Mouse (Mus musculus) midbrain, embryonic 12.5 days (tissue): ENCODE data around the gene Stox2. TPM values are rescaled to one million over a fixed set of nuclear protein-coding genes. Genes with fewer than 3 reads are reported as not detected.
"Not testable (repeated sequence)": the region's sequence is repeated elsewhere in the genome, so short reads cannot be mapped to it uniquely, and the experiment has no call there.

ENCODE experiments used
- ATAC-seq: fragments of 200-750 bp; cut with Nextera tagmentation; 2 replicates; pipeline ENCODE4 v1.8.0; 2017; ENCODE audit warnings: low read depth, moderate TSS enrichment, moderate library complexity; ENCODE audit not compliant: low FRiP score
- H3K27ac ChIP-seq: fragments of 300-500 bp; sonication (generic); replicated peaks from 2 replicates; pipeline ENCODE4 v1.5.1; 2016; ENCODE audit warnings: mild to moderate bottlenecking
- H3K27me3 ChIP-seq: fragments of 300-500 bp; sonication (generic); 2 replicates; pipeline ENCODE4 v1.6.1; 2016; ENCODE audit warnings: mild to moderate bottlenecking
- H3K36me3 ChIP-seq: fragments of 300-500 bp; sonication (generic); 2 replicates; pipeline ENCODE4 v1.6.1; 2016
- H3K4me1 ChIP-seq: fragments of 300-500 bp; sonication (generic); 2 replicates; pipeline ENCODE4 v1.6.1; 2016
- H3K4me2 ChIP-seq: fragments of 300-500 bp; sonication (generic); replicated peaks from 2 replicates; pipeline ENCODE4 v1.6.1; 2016; ENCODE audit warnings: mild to moderate bottlenecking, moderate library complexity
- H3K4me3 ChIP-seq: fragments of 300-500 bp; sonication (generic); 2 replicates; pipeline ENCODE4 v1.5.1; 2016; ENCODE audit warnings: mild to moderate bottlenecking
- H3K9ac ChIP-seq: fragments of 300-500 bp; sonication (generic); replicated peaks from 2 replicates; pipeline ENCODE4 v1.6.1; 2016; ENCODE audit warnings: mild to moderate bottlenecking, moderate library complexity
- H3K9me3 ChIP-seq: fragments of 300-500 bp; sonication (generic); 2 replicates; pipeline ENCODE4 v1.6.1; 2016; ENCODE audit warnings: mild to moderate bottlenecking
- WGBS: fragments of 180-500 bp; shearing (Covaris S2); methylation state at CpG from one replicate; pipeline ENCODE4 v1.1.7; 2016; 5-methylcytosine and 5-hydroxymethylcytosine counted together
- polyA plus RNA-seq: library from polyadenylated mRNA; unstranded; fragments of >200 nt; fragmentation: Nextera tagmentation; extraction: Ambion mirVana; gene quantifications from 2 replicates; pipeline ENCODE4 v1.2.1, GENCODE M21; 2016

Stox2 gene
- polyA plus RNA-seq, 1 experiment from 2014 or later, result 53.6 TPM

- H3K9me3 ChIP-seq, result no peaks in the 10 kb centered on the region
- H3K36me3 ChIP-seq, result no peaks in the 10 kb centered on the region
- 0 out of 2 replicates have a peak, but pooled peaks cover 3% of the 10 kb centered on the region for H3K4me1 ChIP-seq
- ATAC-seq, result no peak
- no peak overlapping the region for H3K4me3 ChIP-seq
- H3K27ac ChIP-seq, result no peak overlapping the region
- H3K27me3 ChIP-seq, result no peaks in the 10 kb centered on the region
- 75% methylated on average over 6 of the region's 6 CpGs for WGBS
- H3K4me2 ChIP-seq, result no peak overlapping the region
- no peak overlapping the region for H3K9ac ChIP-seq
Observed at GRCm38 (mm10) chr8:47437976-47438375, 8.2 kb downstream of the Stox2 start.

GRCm38 (mm10) chr8:47435861-47436260 is 10.3 kb downstream of the Stox2 start:
- no peaks in the 10 kb centered on the region for H3K36me3 ChIP-seq
- H3K4me1 ChIP-seq, result 0 out of 2 replicates have a peak, but pooled peaks cover 3% of the 10 kb centered on the region
- no peaks in the 10 kb centered on the region for H3K27me3 ChIP-seq
- no peaks in the 10 kb centered on the region for H3K9me3 ChIP-seq
- no peak overlapping the region for H3K27ac ChIP-seq
- ATAC-seq, result no peak
- no peak overlapping the region for H3K4me3 ChIP-seq
- H3K9ac ChIP-seq, result no peak overlapping the region
- WGBS, result 89% methylated on average over 2 of the region's 2 CpGs
- no peak overlapping the region for H3K4me2 ChIP-seq

DNA sequence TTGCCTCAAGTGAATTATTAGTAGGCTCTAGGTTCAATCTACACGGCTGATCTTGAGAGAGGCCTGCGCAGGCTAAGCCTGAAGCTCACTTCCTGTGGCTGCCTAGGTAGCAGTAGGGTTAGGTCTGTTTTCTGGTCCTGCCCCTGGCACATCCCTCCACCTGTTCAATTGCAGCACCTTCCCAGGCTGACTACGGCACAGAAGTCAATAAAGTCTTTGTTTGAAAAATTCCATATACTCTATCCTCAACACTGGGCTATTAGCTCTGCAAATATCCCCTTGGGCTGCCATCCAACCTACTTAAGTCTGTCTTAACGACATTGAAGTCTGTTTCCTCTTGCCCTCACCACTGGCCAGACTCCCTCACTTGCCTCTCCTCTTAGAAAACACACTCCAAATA is 10.8 kb downstream of the Stox2 start:
- H3K9me3 ChIP-seq, result no peaks in the 10 kb centered on the region
- H3K4me2 ChIP-seq, result no peak overlapping the region
- H3K4me1 ChIP-seq, result 0 out of 2 replicates have a peak, but pooled peaks cover 3% of the 10 kb centered on the region
- H3K27ac ChIP-seq, result no peak overlapping the region
- ATAC-seq, result no peak
- no peak overlapping the region for H3K4me3 ChIP-seq
- no peaks in the 10 kb centered on the region for H3K36me3 ChIP-seq
- WGBS, result 75% methylated on average over 4 of the region's 4 CpGs
- no peaks in the 10 kb centered on the region for H3K27me3 ChIP-seq
- no peak overlapping the region for H3K9ac ChIP-seq

DNA sequence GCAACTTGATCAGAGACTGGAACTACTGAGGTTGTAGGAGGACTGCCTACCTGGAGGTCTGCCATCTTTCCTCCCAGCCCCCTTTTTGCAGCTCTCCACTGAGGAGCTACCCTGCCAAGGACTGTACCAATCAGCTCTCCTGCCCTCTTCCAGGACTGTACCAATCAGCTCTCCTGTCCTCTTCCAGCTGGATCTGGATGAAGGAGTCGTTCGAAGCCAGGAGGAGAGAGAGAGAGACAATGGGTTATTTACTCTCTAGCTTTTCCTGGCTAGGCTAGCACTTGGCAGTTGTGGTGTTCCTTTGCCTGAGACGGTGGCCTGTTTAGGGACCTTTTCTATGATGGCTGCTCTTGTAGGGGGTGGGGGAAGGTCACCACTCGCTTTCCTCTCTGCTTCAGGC is 14.9 kb downstream of the Stox2 start:
- WGBS, result 78% methylated on average over 4 of the region's 4 CpGs
- H3K9me3 ChIP-seq, result no peaks in the 10 kb centered on the region
- no peaks in the 10 kb centered on the region for H3K27me3 ChIP-seq
- H3K4me2 ChIP-seq, result no peak overlapping the region
- ATAC-seq, result no peak
- no peak overlapping the region for H3K4me3 ChIP-seq
- H3K9ac ChIP-seq, result no peak overlapping the region
- H3K27ac ChIP-seq, result no peak overlapping the region
- no peaks in the 10 kb centered on the region for H3K4me1 ChIP-seq
- H3K36me3 ChIP-seq, result no peaks in the 10 kb centered on the region

- not testable (repeated sequence) for H3K36me3 ChIP-seq, H3K9me3 ChIP-seq, H3K9ac ChIP-seq, ATAC-seq, H3K27ac ChIP-seq
- Histone ChIP-seq H3K4me2 (peak overlapping the region; percentile 99), H3K27me3 (peaks cover 67% of the 10 kb centered on the region), H3K4me1 (peaks cover 21% of the 10 kb centered on the region), H3K4me3 (peak overlapping the region; percentile 63; the same call in 1 of the 2 replicates)
- 0% methylated on average over 8 of the region's 8 CpGs for WGBS
Observed at GRCm38 (mm10) chr8:47414258-47414525, 32.0 kb downstream of the Stox2 start.

GRCm38 (mm10) chr8:47413524-47414257 is 32.5 kb downstream of the Stox2 start:
- ATAC-seq, result peak; percentile 67
- H3K9ac ChIP-seq, result peak overlapping the region; percentile 41
- H3K27me3 ChIP-seq, result peaks cover 72% of the 10 kb centered on the region
- WGBS, result 1% methylated on average over 42 of the region's 46 CpGs
- H3K27ac ChIP-seq, result no peak overlapping the region
- H3K9me3 ChIP-seq, result no peaks in the 10 kb centered on the region
- no peaks in the 10 kb centered on the region for H3K36me3 ChIP-seq
- peaks cover 22% of the 10 kb centered on the region for H3K4me1 ChIP-seq
- peak overlapping the region; percentile 99 for H3K4me2 ChIP-seq
- H3K4me3 ChIP-seq, result peak overlapping the region; percentile 63

- Histone ChIP-seq H3K9me3 (no peaks in the 10 kb centered on the region), H3K4me1 (peaks cover 22% of the 10 kb centered on the region), H3K9ac (peak overlapping the region; percentile 41), H3K27me3 (peaks cover 79% of the 10 kb centered on the region), H3K4me3 (peak overlapping the region; percentile 63), H3K27ac (no peak overlapping the region), H3K4me2 (peak overlapping the region; percentile 99), H3K36me3 (no peaks in the 10 kb centered on the region)
- peak; percentile 65 for ATAC-seq
- WGBS, result under 1% methylated on average over 66 of the region's 81 CpGs
Observed at GRCm38 (mm10) chr8:47412696-47413523, 33.3 kb downstream of the Stox2 start.

DNA sequence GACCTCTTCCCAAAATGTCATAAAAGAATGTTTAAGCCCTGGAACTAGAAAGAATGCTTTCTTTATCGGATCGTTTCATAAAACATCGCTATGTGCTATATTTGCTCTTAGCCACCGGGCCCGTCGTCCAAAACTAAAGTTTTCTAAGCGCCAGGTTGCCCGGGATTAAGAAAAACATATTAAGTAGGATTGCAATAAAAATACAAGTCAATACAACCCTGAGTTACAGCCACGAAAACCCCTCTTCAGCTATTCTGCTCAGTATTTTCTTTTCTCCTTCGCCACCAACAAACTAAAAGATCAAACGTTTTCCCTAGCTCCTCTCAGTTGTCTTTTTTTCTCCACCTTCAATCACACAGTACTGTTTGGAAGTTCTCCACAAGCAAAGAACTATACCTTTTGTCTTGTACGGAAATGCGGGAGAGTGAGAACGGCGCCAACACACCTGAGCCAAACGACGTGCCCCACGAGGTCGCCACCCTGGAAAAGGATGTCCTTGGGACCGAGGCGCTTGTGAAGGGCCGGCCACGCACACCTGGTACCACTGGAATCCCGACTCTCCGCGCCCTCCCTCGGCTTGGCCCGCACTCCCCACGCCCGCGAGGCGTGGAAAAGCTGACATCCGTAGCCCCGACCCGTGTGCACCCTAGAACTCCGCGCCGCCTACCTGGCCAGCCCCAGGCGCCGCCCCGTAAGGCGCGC is 34.0 kb downstream of the Stox2 start:
- peak; percentile 6; the same call in 1 of the 2 replicates for ATAC-seq
- Histone ChIP-seq H3K27ac (no peak overlapping the region), H3K4me3 (peak overlapping the region; percentile 63), H3K9me3 (no peaks in the 10 kb centered on the region), H3K4me2 (peak overlapping the region; percentile 99), H3K27me3 (peaks cover 85% of the 10 kb centered on the region), H3K36me3 (no peaks in the 10 kb centered on the region), H3K9ac (no peak overlapping the region), H3K4me1 (peaks cover 22% of the 10 kb centered on the region)
- under 1% methylated on average over 43 of the region's 43 CpGs for WGBS

- WGBS, result 5% methylated on average over 12 of the region's 12 CpGs
- H3K4me2 ChIP-seq, result no peak overlapping the region
Observed at GRCm38 (mm10) chr8:47411321-47411720, 34.8 kb downstream of the Stox2 start.

DNA sequence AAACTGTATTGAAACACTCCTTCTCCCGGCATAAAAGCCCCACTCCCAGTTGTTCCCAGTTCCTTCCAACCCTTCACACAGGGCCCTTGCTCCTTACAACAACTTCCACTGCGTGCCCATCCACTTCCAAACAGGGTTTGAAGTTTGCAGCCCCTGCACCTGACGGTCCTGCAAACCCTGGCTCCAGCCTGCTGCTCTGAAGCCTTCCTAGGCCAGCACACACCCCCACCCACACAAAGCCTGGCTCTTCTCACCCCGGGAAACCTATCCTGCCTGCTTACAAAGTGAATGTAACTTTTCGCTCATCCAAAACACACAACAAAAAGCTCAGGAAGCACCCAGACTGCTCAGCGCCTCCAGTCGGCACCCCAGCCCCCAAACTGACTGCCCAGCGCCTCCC is 37.1 kb downstream of the Stox2 start:
- peaks cover 64% of the 10 kb centered on the region for H3K27me3 ChIP-seq
- 7% methylated on average over 8 of the region's 8 CpGs for WGBS
- H3K4me1 ChIP-seq, result peaks cover 22% of the 10 kb centered on the region
- H3K36me3 ChIP-seq, result no peaks in the 10 kb centered on the region
- no peak overlapping the region for H3K4me3 ChIP-seq
- ATAC-seq, result no peak
- H3K9ac ChIP-seq, result no peak overlapping the region
- H3K4me2 ChIP-seq, result no peak overlapping the region
- H3K9me3 ChIP-seq, result no peaks in the 10 kb centered on the region
- no peak overlapping the region for H3K27ac ChIP-seq

More at GRCm38 (mm10) chr8:47411321-47411720, 34.8 kb downstream of the Stox2 start:
- H3K36me3 ChIP-seq, result no peaks in the 10 kb centered on the region
- H3K27me3 ChIP-seq, result peaks cover 85% of the 10 kb centered on the region
- H3K4me3 ChIP-seq, result no peak overlapping the region
- peaks cover 22% of the 10 kb centered on the region for H3K4me1 ChIP-seq
- no peak for ATAC-seq
- no peaks in the 10 kb centered on the region for H3K9me3 ChIP-seq
- H3K27ac ChIP-seq, result no peak overlapping the region
- H3K9ac ChIP-seq, result no peak overlapping the region

DNA sequence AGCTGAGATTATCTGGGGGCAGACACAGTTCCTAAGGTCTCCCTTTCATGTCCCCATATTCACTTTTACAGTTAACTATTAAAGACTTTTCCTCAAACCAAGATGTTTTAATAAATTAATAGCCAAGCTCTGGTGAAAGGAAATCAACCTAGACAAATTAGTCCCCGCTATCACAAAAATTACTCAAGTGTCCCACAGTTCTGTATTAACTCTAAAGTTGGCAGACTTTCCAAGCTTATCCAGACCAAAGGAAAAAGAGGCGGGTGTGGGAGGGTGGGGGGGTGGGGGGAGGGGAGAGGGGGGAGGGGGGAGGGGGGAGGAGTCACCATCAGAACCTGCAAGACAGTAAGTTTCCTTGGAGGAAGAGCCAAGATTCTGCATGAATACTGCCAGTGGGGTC is 41.3 kb downstream of the Stox2 start:
- Histone ChIP-seq H3K27ac (no peak overlapping the region), H3K4me3 (no peak overlapping the region), H3K4me1 (peaks cover 2% of the 10 kb centered on the region; the same call in 1 of the 2 replicates), H3K36me3 (no peaks in the 10 kb centered on the region), H3K9ac (no peak overlapping the region), H3K4me2 (no peak overlapping the region), H3K27me3 (peaks cover 22% of the 10 kb centered on the region), H3K9me3 (no peaks in the 10 kb centered on the region)
- no peak for ATAC-seq
- 93% methylated on average over 1 of the region's 2 CpGs for WGBS

GRCm38 (mm10) chr8:47392927-47393326 is 53.2 kb downstream of the Stox2 start:
- H3K27ac ChIP-seq, result no peak overlapping the region
- no peak overlapping the region for H3K4me2 ChIP-seq
- H3K27me3 ChIP-seq, result no peaks in the 10 kb centered on the region
- H3K9ac ChIP-seq, result no peak overlapping the region
- H3K9me3 ChIP-seq, result no peaks in the 10 kb centered on the region
- no peaks in the 10 kb centered on the region for H3K4me1 ChIP-seq
- no peaks in the 10 kb centered on the region for H3K36me3 ChIP-seq
- no peak overlapping the region for H3K4me3 ChIP-seq
- ATAC-seq, result no peak
- WGBS, result 76% methylated on average over 7 of the region's 7 CpGs
